Mouse (Mus musculus): ENCODE measurements around the gene Hykk.
A peak's percentile ranks its signal among the peaks of the same experiment; 100 is the strongest.
"Not testable (repeated sequence)": the region's sequence is repeated elsewhere in the genome, so short reads cannot be mapped to it uniquely, and the experiment has no call there.

The Hykk gene

DNA sequence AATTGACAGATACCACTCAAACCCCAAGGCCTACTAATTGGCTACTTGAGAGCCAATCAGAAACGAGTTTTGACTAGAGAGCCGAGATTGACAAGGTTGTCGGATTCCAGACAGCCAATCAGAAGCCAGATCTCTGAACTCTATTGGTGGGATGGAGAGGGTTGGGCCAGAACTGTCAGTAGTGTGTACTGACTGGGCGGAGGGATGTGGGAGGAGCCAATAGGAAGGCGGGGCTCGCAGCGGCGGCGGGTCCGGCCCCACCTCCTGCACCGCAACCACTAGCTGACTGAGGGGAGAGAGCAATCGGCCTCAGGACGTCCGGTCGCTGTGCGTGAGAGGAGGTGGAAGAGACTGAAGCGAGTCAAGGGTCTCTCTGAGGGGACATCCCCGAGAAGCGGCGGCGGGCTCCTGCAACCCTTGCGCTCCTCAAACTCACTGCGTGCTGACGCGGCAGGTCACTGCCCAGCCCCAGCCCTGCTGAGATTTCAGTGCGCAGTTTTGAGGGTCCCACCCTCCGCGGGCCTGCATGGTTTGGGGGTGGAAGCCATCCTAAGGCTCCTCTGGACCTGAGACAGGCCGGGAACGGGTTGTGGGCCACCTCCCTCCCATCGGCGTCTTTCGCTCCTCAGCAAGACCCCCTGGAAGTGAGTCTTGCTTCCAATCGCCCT is at the start of gene Hykk:
Hykk (plus strand) TSS at position 274 of the 668 bp plus-strand sequence.
- DNase-seq = peak; percentile 99

DNA sequence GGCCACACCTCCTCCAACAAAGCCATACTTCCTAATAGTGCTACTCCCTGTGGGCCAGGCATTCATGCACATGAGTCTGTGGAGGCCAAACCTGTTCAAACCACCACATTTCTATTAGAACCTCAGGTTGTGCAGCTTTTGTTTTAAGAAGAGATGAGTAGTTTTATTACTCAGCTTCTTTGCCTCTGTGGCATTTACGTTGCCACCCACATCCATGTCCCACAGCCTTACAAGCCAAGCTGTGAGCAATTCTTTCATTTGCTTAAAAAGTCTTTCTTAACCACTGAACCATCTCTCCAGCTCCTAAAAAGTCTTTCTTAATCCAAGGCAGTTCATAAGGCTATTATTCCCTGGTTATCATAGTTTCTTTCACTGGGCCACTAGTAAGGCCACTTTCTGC is 38.3 kb upstream of the Hykk start:
- DNase-seq = no peak

- DNase-seq = no peak
Observed at GRCm38 (mm10) chr9:54892111-54892510, 25.0 kb upstream of the Hykk start.

- no peak for DNase-seq
Observed at GRCm38 (mm10) chr9:54897097-54897496, 20.0 kb upstream of the Hykk start.

- no peak for DNase-seq
Observed at GRCm38 (mm10) chr9:54909446-54909845, 7.6 kb upstream of the Hykk start.

GRCm38 (mm10) chr9:54915576-54915975 is 1.5 kb upstream of the Hykk start:
- DNase-seq = no peak

GRCm38 (mm10) chr9:54916401-54916800 is 682 bp upstream of the Hykk start:
- DNase-seq = peak; percentile 28

DNA sequence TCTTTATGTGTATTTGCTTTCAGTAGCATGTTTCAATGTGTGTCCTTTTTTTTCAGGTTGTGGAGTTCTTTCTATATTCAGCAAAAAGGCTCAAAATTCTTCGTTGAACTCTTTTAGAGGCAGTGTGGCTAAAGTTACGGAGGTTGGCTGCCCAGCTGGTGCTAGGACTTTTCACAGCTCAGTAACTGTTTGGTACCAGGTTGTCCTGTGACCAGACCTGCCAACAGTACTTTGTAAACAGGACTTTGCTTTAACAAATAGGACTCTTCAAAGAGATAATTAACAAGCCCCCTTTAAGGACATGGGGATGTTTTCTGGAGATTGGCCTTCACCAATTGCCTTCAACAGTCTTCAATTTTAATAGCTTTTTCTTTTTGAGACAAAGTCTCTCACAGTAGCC is 1.1 kb downstream of the Hykk start:
- no peak for DNase-seq

DNA sequence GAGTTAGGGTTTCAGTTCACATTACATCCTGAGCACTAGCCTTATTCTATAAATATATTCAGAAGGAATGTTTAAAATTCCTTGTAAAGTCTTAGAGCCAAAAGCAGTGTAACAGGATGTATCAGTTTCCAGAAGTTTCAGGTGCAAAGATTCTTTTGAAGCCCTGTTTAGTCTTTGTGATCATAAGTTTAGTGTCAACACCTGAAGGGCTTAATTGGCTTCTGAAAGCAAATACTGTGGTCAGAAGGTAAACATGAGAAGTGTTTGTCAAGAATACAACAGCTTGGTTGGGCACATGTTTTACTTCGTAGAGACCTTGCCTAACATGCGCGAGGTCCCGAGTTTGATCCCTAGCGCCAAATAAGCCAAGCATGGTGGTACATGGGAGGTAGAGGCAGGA is 1.7 kb downstream of the Hykk start:
- no peak for DNase-seq

DNA sequence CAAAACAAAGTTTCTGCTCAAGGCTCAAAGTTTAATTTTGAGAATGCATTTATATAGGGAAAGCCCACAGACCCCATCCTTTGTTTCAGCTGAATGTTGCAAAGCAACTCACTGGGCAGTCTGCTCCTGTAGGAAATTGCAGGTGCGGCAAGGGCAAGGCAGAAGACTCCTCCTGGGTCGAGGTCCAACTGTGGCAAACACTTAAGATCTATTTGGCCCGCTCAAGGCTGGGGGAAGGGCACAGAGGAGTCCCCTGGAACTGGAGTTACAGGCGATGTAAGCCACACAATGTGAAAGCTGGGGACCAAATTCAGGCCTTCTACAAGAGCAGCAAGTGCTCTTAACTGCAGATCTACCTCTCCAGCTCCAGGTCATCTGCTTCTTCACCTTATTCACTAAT is 2.9 kb downstream of the Hykk start:
- DNase-seq = no peak

DNA sequence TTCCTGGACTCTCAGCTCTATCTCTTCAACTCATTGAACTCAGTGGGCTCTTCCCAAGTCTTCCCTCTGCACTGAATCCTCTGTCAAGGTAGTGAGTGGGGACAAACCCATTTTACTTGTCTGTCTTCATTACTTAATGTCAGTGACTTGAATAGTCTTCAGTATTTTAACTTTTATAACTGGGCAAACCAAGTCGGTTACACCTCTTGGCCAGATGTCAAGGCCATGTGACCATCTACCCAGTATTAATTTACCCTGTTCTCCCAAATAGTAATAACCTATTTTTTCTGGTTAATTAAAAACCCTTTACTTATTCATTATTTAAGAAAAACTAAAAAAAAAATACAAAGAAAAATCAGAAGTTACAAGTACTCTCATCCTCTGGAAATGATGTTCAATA is 13.7 kb downstream of the Hykk start:
- no peak for DNase-seq

GRCm38 (mm10) chr9:54931765-54932164 is 14.7 kb downstream of the Hykk start:
- no peak for DNase-seq

- no peak for DNase-seq
Observed at GRCm38 (mm10) chr9:54932379-54932778, 15.3 kb downstream of the Hykk start.

DNA sequence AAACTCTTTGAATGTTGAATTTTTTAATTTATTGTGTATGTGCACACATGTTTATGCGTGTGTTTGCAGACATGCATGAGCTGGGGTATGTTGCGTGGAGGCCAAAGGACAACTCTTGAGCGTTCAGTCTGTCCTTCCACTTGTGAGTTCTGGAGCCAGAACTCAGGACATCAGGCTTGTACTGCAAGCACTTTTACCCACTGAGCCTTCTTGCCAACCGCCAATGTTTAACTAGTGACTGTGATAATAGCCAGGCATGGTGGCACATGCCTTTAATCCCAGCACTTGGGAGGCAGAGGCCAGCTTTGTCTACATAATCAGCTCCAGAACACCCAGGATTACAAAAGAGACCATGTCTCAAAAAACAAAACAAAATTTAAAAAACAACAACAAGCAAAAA is 25.0 kb downstream of the Hykk start:
- DNase-seq = no peak

DNA sequence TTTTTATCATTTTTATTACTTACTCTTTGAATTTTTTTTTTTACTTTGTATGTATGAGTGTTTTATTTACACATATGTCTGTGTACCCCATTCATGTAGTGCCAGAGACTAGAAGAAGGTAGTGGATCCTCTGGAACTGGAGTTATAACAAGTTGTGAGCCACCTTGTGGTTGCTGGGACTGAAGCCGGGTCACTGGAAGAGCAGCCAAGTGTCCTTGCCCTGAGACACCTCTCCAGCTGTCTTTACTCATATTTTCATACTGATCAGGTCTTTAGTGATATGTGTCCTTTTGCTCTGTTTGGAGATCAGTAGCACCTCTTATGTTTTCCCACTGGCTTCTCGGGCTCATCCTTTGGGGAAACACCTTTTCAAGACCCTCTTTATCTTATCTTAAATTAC is 27.4 kb downstream of the Hykk start:
- DNase-seq = no peak

DNA sequence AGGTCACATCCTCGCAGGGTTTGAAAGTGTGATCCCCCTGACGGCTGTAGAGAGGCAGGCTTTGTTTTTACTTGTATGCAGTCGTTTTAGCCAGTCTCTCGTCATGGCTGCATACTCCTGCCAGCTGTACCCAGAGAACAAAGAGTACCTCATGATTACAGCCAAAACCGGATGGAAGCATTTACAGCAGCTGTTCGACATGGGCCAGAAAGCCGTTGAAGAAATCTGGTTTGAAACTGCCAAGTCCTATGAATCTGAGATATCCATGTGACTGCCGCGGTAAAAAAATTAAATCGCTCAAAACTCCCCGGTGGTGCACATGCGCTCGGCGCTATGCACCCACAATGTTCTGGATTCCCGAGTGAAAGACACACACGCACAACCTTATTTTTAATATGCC is 29.2 kb downstream of the Hykk start:
- DNase-seq = no peak

GRCm38 (mm10) chr9:54949465-54949864 is 32.4 kb downstream of the Hykk start:
- no peak for DNase-seq

DNA sequence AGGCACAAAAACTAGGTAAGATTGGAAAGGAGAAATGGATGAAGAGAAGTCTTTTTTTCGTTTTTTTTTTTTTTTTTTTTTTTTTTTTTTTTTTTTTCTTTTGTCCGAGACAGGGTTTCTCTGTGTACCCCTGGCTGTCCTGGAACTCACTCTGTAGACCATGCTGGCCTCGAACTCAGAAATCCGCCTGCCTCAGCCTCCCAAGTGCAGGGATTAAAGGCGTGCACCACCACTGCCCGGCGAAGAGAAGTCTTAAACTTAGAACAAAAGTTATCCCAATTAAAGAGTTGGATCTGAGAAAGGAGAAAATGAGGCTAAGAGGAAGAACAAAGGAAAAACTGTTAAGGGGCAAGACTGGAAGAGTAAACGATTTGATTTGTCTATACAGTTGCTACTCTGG is 33.1 kb downstream of the Hykk start:
- DNase-seq = not testable (repeated sequence)

DNA sequence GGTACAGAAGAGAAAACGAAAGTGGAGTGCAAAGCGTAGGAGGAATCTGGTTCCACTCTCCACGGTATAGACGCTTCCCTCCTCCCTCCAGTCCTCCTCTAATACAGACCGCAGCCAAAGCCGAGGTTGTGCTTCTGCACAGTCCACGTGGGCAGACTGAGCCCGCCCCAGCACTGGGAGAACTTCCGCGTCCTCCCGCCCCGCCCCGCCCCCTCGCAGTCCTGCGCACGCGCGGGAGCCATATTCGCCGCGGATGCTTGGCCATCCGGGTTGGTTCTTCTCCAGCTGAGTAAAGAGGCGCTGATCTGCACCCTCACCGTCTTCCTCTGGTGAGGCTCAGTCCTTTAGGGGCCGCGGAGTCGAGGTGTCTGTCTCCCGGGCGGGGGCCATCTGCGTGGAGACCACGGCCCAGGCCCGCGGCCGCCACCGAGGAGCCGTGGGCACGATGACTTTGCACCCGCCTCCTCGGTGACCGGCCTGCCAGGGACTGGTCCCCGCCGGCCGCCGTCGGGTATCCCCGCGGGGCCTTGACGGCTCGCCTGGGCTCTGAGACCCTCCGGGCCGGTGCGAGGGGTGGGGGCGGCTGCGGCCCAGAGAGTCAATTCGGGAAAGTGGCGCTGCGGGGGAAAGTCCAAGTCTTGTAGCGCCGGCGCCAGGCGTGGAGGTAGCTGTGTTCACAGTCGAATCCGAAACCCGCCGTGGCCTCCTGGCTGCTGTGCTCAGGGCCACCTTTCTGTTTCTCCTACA is 33.7 kb downstream of the Hykk start, which contains the start of the genes Psma4 and AY074887:
Psma4 (plus strand) TSS at position 216 of the 747 bp plus-strand sequence.
AY074887 (minus strand) TSS at position 424 of the 747 bp plus-strand sequence.
- peak; percentile 96 for DNase-seq

DNA sequence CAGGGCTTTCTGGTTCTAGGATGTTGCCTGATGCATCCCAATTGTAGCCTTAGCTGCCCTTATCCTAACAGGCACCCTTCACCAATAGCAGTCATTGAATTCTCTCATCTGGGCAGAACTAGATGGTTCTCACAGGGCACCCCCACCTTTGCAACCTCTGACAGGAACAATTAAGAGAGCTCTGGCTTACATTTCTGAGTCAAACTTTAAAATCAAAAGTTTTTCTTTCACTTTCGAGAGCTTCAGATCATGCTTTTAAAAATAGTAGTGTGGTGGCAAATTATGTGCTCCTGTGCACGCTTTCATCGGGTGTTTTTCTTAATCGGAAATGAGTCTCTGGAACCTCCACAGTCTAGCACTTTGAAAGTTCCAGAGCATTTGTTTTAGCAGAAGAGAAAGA is 44.0 kb downstream of the Hykk start:
- no peak for DNase-seq

GRCm38 (mm10) chr9:54963669-54964068 is 46.6 kb downstream of the Hykk start:
- no peak for DNase-seq

DNA sequence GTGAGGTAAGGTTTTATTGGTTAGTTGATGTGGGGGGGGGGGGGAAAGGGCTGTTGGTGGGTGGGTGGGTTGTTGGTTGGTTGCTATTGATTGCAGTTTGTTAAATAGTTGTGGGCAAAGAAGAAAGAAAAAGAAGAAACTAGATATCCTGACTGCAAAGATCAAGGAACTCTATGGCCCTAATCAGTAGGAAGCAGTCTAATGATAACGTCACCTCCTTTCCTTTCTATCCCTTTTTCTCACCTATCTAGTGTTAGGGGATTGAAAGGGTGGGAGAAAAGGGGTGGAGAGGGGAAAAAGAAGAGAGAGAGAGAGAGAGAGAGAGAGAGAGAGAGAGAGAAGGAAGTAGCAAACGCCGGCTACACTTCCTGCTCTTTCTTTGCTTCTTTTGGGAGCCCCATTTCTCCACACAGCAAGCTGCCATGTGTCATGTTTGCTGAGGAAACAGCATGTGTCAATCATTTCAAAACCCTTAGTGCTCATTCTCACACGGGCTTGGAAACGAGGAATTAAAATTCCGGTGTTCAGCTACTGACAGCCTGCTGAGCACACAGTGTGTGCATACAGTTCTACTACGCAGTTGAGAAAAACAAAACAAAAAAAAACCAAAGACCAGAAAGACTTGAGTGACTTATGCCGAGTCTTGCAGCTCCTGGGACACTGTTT is 53.0 kb downstream of the Hykk start:
- DNase-seq = no peak

DNA sequence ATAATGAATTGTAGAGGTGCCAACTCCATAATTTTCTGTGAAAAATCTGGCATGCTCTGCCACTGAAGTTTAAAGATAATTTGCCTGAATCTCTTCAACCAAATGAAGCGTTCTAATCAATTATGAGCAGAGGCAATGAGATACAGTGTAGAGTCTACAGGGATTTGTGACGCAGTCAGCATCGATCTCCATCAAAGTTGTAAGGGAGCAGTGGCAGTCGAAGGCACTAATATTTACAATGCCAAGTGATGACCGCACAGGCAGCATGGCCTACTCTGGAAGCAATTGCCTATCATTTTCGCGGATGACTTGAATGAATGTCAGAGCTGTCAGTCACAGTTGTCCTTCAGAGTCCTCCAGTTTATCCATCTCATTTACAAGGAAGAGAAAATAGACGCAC is 63.6 kb downstream of the Hykk start, which contains the start of gene Chrna5:
Chrna5 (plus strand) TSS at position 207 of the 400 bp plus-strand sequence.
- DNase-seq = peak; percentile 69

All from retina, postnatal 1 day (tissue).